Mouse (Mus musculus): ENCODE measurements around the gene Ipo9.

GRCm38 (mm10) chr1:135374175-135374867, 56.0 kb downstream of the Ipo9 start:
- TF ChIP-seq CTCF (IDR thresholded peaks at IDR 0.05; ENCODE audit: low read depth): no peak
- no peak for TF ChIP-seq EP300 (optimal IDR thresholded peaks at IDR 0.05)

Measured in stomach, postnatal 0 days (tissue).